Mouse (Mus musculus) heart, adult 9 months (tissue): ENCODE data around the gene Grasp.

ENCODE experiments used
- DNase-seq, 2 experiments: peaks; one replicate each; pipeline ENCODE4 v3.0.0; 2022; ENCODE audit warnings: low spot score in 2 of 2

The Grasp gene

DNA sequence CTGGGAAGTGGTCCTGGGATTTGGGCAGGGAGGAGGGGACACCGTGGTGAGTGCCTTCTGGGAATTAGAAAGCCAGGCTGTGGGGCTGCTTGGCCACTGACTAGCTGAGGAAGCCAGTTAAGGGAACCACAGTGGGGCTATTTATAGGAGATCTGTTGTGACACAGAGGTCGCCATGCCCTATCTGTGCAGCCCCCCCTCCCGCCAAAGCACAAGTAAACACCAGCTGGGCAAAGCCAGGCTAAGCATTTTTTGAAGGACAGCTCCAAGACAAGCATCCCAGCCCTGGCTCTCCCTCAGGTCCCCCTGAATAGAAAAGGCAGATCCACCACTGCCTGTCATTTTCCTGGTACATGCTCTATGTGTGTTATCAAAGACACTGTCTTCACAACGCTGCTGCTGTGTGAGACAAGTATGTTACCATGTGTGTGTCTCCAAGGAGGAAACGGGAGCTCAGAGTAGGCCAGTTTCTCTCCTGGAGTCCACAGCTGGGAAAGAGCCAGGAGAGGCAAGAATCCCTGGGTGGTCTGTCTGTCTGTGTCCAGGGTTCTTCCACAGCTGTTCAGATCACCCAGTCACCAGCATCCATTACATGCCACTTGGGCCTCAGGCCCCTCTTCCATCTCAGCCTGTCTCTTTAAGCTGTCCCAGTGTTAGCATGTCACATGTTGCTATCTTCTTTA, 24.2 kb downstream of the Grasp start:
- DNase-seq, result peak; percentile 62 to 71

DNA sequence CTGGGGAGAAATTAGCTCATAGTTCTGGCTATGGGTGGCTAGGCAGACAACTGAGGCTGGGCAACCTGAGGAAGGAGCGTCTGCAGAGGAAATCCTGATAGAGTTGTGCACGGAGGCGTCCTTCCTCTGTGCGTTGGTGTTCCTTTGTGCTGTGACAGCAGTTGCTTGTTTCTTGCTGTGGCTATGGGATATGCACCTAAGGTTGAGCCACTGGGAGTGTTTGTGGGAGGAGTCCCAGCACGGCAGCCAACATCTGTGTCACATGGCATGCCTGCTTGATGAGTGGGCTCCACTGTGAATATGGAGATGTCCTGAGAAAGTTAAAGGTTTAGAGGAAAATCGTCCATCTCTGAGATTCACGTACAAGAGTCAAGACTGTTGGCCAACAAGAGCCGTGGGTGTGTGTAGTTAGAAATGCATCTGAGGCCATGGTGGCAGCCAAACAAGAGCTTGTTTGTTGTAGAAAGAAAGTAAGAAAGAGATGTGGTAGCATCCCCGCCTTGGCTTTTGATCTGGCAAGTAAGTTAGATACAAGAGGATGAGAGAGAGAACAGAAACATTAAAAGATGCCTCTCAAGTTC, 26.3 kb downstream of the Grasp start:
- DNase-seq, result no peak

- no peak for DNase-seq
Observed at GRCm38 (mm10) chr15:101251930-101252329, 27.9 kb downstream of the Grasp start.

DNA sequence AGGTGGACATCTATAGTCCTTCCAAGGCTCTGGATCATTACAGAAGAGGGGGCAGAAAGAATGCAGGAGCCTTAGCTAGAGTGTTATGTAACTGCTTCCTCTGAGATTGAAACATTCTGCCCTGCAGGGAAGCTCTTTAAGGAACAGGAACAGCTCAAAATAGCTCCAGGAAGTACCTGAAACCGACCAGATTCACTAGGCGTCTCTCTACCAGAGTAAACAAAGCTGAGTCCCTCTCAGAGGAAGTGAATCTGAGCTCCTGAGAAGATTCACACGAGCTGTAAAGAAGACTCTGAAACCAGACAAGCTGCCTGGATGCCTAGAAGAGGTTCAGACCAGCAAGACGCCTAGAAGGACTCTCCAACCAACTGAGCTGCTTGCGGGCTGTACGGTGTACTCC, 28.6 kb downstream of the Grasp start:
- DNase-seq, result no peak

DNA sequence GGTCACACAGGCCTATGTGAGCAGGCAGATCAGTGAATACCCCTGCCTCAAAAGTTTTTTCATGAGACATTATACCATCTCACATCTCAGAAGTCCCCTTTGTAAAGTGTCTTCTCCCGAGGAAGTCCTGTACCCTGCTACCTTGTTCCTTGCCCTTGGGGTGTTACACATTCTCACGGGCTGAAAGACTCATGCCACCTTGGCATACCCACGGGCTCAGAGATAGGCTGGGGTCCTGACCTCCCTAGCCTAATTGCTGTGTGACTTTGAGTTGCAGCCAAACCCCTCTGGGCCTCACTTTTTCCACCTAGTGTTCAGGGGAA, 29.5 kb downstream of the Grasp start:
- no peak for DNase-seq

DNA sequence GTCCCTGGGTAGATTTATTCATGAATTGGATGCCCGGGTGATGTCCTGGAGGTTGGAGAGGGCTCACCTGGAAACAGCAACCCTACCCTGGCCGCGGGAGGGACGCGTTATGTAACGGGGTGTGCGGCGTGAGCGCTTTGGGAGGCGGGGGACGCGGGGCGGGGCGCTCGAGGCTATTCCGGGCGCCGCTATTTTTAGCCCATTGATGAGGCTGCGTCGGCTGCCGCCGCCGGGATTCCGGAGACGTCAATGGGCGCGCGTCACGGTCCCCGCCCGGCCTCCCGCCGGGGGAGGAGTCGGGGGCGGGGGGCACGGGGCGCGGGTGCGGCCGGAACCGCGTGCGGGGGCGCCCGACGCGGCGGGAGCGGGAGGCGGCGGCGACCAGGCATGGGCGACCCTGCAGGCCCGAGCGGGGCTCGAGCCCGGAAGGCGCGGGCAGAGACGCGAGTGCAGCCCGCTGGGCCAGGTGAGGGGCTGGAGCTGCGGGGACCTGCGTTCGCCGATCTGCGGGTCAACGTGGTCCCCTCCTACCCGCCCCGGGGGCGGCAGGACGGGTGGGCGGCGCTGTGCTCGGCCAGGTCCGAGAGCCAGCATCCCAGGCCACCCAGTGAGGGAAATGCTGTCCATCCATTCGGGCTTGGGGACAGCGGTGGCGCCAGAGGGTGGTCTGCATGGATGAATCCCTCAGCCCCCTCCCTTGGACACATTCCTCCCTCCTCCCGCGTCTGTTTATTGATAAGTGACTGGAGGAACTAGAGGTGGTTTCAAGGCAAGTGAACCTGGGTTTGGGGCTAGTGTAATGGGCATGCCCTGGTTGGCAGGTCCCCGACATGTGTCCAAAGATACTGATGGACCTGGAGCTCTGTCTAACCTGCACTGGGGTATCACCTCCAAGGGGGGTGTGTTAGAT, 30.2 kb downstream of the Grasp start, which contains the start of gene Nr4a1:
TSS of gene Nr4a1 (plus strand) at position 384 of the 910 bp plus-strand sequence.
- peak; percentile 88 to 90 for DNase-seq

DNA sequence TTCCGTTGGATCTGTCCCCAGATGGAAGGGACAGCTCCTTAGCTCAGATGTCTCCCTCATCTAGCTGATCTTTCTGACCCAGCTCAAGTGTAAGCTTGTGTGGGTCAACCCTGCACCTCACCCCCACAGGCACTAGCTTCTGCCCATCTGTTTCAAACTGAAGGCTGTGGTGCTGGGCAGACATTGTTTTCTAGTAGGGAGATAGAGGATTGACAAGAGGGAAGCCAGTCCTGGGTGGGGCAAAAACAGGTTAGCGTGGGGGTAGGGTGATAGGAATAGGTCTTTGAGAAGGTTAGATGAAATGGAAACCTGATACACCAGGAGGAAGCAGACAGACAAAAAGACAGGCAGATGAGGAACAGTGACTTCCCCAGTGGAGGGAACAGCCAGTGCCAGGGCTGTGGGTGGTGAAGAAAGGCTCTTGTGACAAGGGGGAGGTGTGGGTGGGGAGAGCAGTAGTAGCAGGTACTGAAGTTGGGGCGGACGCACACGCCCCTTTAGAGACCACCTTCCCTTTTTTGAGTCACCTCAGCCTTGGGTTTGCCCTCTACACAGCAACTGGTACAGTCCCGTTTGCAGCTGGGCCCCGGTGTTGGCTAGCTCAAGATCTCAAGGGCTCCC, 32.0 kb downstream of the Grasp start:
- no peak for DNase-seq

DNA sequence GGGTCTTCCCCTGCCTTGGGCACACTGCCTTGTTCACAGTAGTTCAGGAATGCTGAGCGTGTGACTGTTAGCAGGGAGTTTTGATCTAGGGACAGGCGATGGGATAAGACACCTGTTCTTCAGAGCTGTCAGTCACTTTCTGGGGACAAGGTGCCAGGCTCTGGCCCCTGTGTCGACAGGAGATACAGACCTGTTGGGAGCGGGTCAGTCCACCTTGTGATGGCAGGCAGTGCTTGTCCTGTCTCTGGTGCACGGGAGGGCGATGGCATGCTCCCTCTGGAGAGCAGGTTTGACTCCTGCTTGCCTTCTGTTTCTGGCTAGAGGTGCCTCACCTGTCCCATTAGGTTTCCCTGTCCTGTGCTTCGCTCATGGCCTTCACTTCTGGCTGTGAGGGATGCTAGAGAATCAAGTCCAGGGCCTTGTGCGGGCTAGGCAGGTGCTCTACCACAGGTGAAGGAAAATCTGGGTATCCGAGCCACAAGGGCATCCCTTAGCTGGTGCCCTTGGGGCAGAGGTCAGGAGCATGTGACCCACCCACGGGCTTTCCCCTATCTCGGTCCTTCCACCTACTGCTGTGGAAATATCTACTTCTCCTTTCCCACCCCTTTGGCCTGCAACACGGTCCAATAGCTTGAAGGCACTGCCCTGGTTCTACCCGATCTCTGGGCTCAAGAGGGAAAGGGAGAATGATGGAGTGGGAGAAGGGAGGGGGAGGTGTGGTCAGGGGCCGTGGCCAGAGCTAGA, 32.6 kb downstream of the Grasp start:
- DNase-seq, result no peak

- DNase-seq, result no peak
Observed at GRCm38 (mm10) chr15:101258420-101258819, 34.4 kb downstream of the Grasp start.

DNA sequence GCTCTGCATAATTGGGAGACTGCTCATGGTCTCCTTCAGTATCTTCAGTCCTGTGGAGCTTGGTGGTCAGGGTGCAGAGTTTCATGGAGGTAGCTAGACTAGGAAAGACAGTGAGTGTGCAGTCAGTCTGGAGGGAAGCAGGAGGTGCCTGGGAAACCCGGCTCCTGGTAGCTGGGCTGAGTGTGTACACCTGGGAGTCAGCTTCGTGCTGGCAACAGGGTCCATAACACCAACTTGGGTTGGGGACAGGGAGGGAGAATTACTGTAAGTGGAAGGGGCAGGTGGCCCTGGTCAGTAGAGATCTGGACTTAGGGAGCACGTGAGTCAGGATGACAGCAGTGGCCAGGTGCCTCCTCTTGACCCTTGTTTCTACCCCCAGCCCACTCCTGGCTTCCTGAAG, 35.9 kb downstream of the Grasp start:
- no peak for DNase-seq

GRCm38 (mm10) chr15:101260387-101260786, 36.4 kb downstream of the Grasp start:
- peak; percentile 94 for DNase-seq

DNA sequence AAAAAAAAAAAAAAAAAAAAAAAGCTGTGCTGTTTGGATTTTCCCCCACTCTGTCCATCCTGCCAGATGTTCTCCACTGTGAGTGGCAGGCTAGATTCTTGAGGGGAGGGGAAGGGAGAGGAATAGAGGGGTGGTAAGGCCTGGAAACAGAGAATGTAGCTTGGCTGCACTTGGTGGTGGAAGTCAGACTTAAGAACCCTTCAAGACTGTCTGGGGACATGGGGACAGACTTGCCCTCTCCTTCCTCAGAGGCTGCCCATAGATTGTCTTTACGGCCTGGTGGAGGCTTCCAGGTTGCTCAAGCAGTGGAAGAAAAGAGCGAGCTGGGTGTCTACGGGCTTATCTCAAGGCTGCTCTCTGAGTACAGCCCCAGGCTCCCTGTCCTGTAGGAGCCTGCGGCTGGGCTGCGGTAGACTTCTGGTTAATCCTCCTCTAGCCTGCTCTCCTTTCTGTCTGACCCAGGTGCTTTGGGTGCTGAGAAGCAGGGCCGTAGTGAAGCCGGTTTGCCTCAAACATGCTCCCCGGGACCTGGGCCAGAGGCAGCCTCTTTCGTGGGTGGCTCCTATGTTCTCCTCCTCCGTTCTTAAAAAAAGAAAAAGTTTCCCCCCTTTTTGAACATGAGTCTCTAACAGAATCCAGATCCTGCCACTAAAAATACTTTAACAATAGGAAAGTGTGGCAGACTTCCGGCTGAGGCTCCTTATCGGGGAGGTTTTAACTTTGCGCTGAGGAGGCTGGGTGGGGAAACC, 37.1 kb downstream of the Grasp start:
- DNase-seq, result peak; percentile 50 to 56

- peak; percentile 37 to 77 for DNase-seq
Observed at GRCm38 (mm10) chr15:101262502-101262901, 38.5 kb downstream of the Grasp start.

GRCm38 (mm10) chr15:101266132-101266963, 42.4 kb downstream of the Grasp start:
- peak; percentile 94 to 96 for DNase-seq

GRCm38 (mm10) chr15:101267053-101268032, 43.4 kb downstream of the Grasp start:
- DNase-seq, result peak in 1 of 2 experiments; percentile 40

DNA sequence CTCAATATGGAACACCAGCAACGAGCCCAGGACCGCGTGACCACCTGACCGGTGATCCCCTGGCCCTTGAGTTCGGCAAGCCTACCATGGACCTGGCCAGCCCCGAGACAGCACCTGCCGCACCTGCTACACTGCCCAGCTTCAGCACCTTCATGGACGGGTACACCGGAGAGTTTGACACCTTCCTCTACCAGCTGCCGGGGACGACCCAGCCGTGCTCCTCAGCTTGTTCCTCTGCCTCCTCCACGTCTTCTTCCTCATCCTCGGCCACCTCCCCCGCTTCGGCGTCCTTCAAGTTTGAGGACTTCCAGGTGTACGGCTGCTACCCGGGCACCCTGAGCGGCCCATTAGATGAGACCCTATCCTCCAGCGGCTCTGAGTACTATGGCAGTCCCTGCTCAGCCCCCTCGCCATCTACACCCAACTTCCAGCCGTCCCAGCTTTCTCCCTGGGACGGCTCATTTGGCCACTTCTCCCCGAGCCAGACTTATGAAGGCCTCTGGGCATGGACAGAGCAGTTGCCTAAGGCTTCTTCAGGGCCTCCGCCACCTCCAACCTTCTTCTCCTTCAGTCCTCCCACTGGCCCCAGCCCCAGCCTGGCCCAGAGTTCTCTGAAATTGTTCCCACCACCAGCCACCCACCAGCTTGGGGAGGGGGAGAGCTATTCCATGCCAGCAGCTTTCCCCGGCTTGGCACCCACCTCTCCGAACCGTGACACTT, 46.3 kb downstream of the Grasp start:
- no peak for DNase-seq

GRCm38 (mm10) chr15:101271107-101271506, 47.1 kb downstream of the Grasp start:
- DNase-seq, result no peak

GRCm38 (mm10) chr15:101271513-101271912, 47.5 kb downstream of the Grasp start:
- DNase-seq, result no peak
